Mouse (Mus musculus) lung, postnatal 36 days (tissue): ENCODE measurements around the gene Leo1.

ENCODE experiments used
- DNase-seq: peaks from one replicate; pipeline ENCODE4 v3.0.0; 2022; ENCODE audit warnings: mixed read lengths

Leo1 gene

DNA sequence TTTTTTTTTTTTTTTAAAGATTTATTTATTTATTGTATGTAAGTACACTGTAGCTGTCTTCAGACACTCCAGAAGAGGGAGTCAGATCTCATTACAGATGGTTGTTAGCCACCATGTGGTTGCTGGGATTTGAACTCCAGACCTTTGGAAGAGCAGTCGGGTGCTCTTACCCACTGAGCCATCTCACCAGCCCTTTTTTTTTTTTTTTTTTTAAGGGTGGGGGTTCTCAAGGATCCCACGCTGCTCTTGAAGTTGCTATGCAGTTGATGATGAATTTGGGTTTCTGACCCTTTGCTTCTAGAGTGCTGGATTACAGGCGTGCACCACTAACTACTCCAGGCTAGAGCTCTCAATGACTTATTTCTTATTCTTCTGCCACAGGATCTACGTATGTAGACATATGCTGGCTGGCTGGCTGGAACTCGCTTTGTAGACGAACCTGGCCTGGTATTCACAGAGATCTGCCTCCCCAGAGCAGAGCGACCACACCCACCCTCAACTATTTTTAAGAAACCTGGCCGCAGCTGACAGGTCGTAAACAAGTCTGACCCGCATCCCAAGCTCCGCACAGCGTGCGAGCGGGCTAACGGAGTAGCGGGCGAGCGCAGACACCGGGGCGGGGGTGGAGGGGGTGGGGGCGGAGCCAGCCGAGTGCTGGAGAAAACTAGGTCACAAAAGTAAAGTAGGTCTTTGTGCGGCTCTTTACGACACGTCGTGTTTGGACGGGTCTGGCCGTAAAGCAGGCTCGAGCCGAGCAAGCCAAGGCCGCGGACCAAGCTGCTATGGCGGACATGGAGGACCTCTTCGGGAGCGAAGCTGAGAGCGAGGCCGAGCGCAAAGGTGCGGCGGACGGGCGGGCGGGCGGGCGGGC is at the start of gene Leo1:
Leo1 (plus strand) TSS at position 729 of the 871 bp plus-strand sequence.
- peak; percentile 95 for DNase-seq

DNA sequence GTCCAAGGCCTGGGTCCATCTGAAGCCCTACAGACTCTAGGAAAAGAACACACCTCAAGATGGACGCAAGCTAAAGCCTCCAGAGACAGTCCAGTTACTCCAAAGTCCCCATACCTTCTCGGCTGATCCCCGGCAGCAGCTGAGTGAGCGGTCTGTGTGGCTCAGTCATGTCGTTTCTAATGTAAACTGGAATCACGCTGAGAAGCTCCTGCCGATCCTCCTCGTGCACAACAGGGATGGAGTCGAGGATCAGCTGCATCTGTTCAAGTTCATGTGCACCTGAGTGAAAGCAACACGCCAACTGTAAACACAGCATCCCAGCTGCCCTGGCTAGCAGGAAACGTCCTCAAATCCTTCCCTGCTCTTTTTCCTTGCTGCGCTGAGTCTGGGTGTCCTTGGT is 48.1 kb upstream of the Leo1 start:
- no peak for DNase-seq

DNA sequence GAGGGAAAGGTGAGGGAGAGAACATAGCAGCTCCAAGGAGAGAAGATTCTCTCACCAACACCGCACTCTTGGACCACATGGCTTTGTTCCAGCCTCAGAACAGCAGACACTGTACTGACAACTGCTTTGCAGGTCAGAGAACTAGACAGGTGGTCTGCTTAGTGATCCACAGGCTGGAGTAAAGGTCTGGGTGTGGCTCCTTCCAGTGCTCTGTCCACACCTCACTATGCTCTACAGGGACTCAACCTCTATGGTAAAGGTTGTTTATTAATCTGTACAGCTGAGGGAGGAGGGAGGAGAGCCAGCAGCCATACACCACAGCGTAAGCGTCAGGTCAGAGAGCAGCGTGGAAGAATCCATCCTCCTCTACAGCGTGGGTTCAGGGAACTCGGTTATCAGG is 45.4 kb upstream of the Leo1 start:
- no peak for DNase-seq

DNA sequence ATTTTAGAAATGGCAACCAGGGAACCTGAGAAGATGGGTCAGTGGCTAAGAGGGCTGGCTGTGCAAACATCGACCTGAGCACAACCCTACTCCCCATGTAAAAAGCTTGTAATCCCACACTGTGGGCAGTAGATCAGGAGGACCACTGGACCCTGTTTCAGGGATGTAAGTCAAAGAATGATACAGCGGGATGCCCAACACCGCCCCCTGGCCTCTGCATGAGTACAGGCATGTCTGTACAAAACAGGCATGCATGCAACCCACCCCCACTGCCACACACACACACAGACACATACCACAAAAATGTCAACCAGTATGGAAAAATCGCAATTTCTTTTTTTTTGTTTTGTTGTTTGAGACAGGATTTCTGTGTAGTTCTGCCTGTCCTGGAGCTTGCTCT is 42.3 kb upstream of the Leo1 start:
- DNase-seq: no peak

DNA sequence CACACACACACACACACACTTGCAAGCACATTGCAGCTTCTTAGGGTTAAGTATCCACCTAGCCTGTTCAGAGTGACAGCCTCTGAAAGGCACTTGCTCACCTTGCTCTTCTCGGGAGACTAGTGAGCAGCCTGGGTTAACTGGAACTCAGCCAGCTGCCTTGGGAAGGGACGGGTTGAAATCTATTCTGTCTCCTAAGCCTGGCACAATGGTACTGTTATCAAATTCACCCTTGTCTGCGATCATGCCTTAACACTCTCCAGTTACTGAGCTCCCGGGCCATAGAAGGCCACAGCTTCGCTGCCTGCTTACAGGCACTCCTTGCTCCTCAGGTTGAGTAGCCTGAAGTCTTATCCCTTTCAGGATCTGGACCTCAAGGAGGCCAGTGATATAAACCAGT is 40.7 kb upstream of the Leo1 start:
- no peak for DNase-seq

DNA sequence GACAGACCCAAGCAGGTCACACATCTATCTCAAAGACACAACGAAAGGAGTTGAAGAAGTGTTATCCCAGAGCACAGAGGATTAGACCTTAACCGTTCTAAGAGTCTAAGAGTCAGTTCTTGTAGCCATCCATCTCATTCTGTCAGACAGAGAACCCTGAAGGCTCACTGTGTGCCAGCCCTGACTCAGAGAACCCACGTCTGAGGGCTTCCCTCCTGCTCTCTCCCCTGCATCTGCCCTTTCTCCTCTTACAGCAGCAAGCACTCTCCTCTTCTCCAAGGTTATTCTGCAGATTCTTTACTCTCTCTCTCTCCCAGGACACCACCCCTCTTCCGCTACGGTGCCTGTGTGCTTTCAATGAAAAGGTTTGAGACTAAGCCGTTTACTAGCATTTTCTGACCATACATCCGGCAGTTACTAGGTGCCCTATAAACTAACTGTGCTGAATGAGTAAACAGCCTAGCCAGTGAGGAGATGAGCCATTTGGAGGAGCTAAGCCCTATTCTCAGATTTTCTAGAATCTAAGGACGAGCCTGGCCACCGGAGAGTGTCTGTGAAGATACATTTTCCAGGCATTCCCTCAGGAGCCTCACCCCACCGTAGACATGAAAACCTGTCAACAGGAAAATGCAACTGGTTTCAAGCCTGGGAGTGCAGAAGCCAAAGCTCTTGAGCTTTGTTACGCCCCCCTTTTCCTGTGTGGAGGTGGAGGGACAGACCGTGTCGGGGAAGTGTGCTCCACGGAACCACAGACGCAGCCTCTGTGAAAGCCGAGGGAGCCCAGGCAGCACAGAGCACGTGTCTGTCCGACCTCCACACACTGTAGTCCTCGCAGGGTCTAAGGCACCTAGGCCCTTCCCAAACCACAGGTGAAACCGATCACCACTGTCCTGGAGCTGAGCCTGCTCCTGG is 39.5 kb upstream of the Leo1 start:
- DNase-seq: no peak

DNA sequence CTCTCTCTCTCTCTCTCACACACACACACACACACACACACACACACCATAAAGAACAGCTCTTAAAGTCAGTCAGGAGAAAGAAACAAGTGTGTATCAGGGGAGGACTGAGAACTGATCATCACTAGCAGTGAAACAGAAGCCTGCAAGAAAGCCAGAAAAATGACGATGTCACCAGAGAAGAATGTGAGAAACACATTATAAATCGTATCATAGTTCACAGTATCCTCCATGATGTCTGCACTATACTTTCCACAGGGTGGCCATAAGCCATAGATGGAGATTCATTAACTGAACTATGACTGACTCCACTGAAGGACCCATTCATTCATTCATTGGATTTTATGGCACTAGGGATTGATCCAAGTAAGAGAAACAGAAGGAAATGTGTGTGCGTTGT is 37.8 kb upstream of the Leo1 start:
- DNase-seq: no peak

DNA sequence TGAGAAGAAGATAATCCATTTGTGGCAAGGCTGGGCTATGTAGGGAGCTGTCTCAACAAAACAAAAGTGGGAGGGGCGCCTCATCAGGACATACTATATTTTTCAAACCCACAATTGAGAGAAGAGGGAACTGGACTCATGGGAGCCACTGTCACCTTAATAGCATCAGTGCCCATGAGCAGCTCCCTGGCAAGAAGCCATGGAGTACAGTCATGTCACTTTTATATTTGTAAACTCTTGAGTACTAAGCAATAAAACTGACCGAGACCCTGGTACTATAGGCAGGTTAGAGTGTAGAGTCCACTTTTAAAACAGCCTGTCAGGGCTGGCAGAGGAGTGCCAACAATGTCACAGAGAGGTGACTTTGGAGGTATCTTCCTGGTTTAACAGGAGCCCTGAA is 35.2 kb upstream of the Leo1 start:
- peak; percentile 42 for DNase-seq

DNA sequence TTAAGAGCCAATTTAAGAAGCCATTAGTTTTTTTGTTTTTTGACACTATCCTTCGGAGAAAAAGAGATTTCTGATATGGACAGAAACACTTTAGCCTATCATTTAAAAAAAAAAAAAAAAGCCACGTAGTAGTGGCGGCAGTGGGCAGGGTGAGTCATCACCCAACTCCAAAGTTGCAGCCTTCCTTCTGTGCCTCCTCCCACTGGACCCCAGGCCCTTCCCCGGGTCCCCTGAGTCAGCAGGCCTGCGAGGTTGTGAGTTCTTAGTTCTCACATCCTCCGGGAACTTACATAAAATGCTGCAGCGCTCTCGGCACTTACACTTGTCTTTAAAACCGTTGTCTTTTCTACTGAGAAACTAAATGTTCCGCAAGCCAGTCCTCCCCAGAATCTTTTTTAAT is 33.5 kb upstream of the Leo1 start:
- peak; percentile 62 for DNase-seq

DNA sequence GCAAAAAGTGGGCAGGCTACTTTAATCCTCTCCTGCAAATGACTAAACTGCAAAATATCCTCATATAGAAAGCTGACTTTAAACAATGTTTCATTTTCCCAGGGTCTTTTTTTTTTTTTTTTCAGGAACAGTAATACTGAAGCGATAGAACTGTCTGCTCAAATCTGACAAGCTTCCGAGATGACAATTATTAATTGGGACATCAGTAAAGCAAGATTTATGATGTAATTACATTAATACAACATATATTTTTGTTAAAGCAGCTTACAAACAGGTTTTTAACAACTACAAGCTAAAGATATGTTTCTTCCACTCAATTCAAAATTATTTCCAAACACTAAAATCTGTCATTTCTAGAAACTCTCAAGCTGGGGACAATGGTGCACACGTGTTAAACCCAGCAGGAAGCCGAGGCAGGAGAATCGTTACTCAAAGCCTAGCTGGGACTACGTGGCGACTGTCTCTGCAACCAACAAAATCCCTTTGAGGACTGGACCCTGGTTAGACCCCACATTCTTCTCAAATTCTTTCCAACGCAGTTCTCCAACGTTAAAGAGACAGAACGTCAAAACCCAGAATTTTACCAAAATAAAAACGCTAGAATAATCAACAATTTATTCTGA is 33.0 kb upstream of the Leo1 start:
- no peak for DNase-seq

DNA sequence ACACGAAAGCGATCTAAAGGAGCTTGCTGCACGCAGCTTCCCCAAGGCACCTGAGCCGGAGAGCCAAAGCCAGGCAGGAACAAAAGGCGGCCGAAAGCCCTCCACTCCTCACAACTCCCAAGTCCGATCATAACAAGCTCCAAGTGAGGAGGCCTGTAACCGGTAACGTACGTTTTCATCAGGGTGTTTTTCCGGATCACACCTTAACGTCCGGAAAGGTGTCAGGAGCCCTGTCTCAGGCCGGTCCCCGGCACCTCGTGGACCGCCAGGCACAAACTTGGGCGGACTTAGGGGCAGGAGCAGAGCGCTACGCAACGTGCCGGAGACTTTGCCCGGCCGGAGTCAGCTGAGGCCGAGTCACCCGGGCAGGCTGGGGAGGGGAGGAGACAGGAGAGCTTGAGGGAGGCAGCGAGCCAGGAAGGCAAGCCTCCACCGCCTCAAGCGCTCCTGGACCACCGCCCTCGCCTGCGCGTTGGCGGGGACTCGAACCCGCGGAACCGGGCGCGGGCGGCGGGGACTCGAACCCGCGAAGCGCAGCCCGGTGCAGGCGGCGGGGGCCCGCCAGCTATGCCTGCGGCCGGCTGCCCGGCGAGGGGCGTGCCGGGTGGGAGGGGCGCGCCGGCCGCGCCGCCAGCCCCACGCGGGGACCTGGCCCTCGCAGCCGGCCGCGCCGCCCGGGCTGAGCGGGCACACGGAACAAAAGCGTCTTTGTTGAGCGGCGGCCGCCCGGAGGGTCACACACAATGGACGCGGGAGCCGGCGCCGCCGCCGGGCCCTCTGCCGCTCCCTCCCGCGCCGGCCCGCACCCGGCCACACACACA is 32.1 kb upstream of the Leo1 start:
- peak; percentile 78 for DNase-seq

DNA sequence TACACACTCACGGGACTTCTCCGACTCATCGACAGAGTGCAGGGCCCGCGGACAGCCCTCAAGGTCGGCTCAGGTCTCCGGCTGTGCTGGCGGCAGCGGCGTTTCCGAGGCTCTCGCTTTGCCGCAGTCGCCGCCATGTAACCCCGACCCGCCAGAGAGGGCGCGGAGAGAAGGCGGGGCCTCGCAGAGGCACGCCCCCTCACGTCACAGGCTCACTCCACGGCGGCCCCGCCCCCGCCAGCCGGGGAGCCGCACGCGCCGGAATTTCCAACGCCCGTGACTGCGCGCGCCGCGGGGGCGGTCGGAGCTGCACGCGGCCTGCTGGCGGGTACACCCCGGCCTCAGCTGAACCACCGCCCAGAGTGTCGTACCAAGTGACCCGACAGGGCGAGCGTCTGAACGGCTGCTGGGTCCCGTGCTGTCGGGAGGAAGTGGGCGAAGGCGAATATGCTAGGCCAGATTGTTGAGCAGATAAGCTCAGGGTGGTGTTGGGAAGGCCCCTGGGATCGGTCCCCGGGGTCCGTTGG is 31.4 kb upstream of the Leo1 start, which contains the start of gene Mapk6:
Mapk6 (minus strand) TSS at position 154 of the 527 bp plus-strand sequence.
- peak; percentile 97 for DNase-seq

DNA sequence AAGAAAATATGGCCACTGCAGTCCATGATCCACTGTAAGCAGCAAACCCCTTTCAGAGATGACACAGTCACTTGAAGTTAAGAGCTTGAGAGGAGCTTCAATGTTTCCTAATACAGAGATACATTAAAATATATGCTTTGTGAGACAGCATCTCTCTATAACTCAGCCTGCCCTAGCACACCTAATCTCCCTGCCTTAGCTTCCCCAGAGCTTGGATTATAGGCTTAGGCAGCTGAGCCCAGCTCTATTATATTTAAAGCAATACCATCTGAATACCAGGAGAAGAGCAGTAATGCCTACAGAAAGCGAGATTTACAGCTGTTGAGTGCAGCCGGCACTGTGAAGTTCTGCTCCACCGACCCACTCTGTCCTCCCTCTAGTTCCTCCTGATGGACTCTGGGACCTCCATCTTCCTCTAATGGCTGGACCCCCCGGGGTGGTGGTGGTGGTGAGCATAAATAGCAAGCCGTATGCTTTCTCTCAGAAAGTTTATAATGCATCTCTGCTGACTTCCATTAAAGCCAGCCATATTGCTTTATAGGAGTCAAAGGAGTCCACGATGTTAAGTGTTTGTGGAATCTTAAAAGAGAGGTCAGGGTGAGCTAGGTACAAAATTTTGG is 30.3 kb upstream of the Leo1 start:
- no peak for DNase-seq

DNA sequence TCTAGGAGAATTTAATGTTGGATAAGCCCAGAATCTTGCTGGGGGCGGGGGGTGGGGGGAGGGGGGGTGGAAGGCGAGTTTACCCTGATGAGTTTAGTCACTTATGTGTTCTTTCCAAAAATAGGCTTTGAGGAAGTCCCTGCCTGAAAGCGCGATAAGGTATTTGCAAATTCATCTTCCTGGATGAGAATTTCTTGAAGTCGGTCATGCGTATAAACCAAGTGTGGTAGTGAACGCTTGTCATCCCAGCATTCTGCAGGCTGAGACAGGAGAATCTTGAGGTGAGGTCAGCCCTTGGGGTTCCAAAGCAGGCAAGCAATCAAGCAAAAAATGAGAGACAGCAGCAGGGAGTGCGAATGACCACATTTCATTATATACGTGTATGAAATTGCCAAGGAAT is 29.7 kb upstream of the Leo1 start:
- DNase-seq: no peak

DNA sequence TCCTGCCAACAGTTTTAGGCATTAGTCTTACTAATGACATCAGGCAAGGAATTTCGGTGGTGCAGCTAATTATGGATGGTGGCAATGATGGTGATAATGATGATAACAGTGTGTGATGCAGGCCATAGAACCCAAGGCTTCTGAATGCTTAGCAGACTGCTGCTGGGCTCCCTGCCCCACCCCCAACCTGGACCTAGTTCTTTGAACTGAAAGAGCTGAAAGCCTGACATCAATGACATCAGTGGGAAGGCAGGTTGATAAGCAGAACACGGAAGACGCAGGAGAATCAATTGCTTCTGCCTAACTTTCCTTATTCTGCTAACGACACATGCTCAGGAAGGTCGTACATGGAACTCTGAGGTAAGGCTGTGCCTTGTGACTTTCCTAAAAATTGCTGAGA is 28.1 kb upstream of the Leo1 start:
- no peak for DNase-seq

DNA sequence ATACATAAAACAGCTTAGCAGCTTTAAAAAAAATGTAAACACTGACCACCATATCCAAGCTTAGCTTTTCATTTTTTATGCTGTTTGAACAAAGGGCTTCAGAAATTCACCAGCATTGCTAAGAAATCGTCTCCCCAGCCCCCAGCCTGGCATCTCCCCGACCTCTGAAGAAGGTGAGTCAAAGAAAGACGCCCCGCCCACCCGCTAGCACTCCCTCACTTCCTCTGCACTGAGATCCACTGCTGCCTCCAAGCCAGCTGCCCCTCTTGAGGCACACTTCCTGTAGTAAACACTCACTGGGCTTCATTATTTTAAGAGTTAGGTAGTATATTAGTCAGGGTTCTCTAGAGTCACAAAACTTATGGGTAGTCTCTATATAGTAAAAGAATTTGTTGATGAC is 27.1 kb upstream of the Leo1 start:
- peak; percentile 55 for DNase-seq

DNA sequence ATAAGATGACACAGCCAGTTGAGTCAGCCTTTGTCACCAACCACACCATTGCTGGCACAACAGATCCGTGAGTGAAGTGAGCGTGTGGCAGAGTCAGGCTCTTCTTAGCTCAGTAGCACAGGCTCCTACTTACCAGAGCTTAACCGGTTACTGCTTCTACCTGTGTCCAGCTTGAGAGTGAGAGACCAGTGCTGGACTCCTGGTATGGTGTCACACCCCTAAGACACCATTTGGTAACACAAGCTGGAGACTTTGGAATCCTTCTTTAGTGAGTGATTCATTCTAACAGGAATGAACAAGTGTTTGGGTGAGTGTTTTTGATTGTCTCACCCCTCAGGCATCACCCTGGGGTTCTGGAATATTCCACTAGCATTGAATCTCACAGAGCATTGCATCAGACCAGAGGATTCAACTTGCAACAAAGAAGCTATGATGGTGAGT is 19.1 kb upstream of the Leo1 start:
- no peak for DNase-seq

DNA sequence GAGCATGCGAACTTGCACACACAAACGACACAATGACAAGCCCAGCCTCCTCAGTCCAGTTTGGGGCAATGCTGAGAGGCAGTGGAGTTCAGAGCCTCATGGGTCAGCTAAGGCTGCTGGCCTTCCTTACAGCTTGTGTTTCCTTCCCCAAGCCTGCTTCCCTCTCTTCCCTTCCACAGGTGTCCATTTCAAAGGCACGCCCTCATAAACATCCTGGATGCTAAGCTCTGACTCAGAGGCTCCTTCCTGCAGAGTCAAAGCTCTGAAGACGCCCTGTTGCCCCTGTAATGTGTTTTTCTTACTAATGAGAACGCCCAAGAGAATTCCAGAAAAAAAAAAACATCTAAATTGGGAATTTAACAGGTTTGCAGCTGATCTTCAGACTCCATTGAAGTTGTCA is 17.6 kb upstream of the Leo1 start:
- peak; percentile 42 for DNase-seq

DNA sequence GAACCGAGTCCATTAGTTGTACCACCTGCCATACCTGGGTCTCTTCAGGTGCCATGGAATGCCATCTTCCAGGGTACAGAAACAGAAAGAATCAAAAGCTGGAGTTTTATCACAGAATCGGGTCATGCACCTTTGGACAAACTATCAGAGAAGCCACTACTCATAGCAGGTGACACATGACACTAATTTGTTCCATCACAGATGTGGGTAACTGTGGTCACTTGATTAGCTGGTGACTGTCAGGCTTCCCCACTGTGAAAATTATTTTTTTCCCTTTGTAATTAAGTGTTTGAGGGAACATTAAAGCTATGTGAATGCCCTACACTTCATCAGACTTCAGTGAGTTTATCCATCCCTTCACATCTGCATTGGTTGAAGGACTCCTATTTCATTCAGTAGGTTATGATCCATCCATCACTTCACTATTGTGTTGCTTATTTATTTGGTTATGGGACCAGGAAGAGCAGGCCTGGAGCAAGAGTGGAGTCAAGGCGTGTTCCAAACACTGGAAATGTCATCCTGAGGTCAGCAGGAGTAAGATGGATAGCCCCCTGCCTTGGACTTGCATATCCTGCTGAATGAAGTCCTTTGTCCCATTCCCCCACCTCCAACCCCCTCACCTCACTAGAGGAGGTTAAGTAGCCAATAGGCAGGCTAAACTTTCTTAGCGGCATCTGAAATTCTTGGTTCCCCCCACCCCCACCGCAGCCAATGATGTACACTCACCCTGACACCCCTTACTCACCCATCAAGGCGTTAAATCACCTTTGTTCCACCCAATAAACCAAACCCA is 16.8 kb upstream of the Leo1 start:
- no peak for DNase-seq

DNA sequence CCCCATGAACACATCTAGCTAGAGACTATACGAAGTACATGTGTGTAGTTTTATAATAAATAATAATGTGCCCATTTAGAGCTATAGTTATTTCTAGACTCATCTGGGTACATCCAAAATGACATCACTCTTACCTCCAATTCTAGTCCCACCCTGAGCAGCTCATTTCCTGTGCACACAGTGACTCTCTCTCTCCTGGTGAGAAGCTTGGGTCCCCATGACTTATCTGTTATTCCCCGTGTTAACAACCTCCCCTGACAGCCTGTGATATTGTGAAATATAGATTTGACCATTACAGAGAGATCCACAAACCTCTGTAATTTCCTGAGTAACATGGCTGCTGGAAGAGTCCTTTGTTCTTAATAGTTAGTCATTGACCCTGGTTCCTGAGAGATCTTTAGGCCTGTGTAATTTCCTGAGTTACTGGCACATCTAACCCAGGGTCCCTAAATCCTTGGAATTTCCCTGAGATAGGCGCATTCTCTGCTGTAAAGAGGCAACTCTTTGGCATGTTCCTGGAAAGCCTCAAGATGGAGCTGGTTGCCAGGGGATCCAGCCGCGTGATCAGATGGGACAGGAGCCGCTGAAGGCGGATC is 15.4 kb upstream of the Leo1 start:
- no peak for DNase-seq
